Mouse (Mus musculus): ENCODE results near the gene Ppt2. TPM values are rescaled to one million over a fixed set of nuclear protein-coding genes. Genes with fewer than 3 reads are reported as not detected.

Gene Ppt2
- total RNA-seq, 1 experiment from 2014 or later = 18.7 TPM

- ATAC-seq (ENCODE audit: extremely low read depth, insufficient number of reproducible peaks, low FRiP score, poor library complexity, severe bottlenecking) = no peak
These were observed 15.6 kb upstream of the Ppt2 start for GRCm38 (mm10) chr17:34643944-34644343.

GRCm38 (mm10) chr17:34643379-34643778 is 15.1 kb upstream of the Ppt2 start:
- ATAC-seq (ENCODE audit: extremely low read depth, insufficient number of reproducible peaks, low FRiP score, poor library complexity, severe bottlenecking) = no peak

- no peak for ATAC-seq (ENCODE audit: extremely low read depth, insufficient number of reproducible peaks, low FRiP score, poor library complexity, severe bottlenecking)
These were observed 13.6 kb upstream of the Ppt2 start for GRCm38 (mm10) chr17:34641945-34642344.

GRCm38 (mm10) chr17:34640778-34641601 is 12.7 kb upstream of the Ppt2 start:
- ATAC-seq (ENCODE audit: extremely low read depth, insufficient number of reproducible peaks, low FRiP score, poor library complexity, severe bottlenecking) = no peak

- peak; percentile 83 for ATAC-seq (ENCODE audit: extremely low read depth, insufficient number of reproducible peaks, low FRiP score, poor library complexity, severe bottlenecking)
These were observed 11.3 kb upstream of the Ppt2 start for GRCm38 (mm10) chr17:34639461-34640255.

- ATAC-seq (ENCODE audit: extremely low read depth, insufficient number of reproducible peaks, low FRiP score, poor library complexity, severe bottlenecking) = no peak
These were observed 9.1 kb upstream of the Ppt2 start for GRCm38 (mm10) chr17:34637459-34637858.

GRCm38 (mm10) chr17:34635671-34636070 is 7.4 kb upstream of the Ppt2 start:
- ATAC-seq (ENCODE audit: extremely low read depth, insufficient number of reproducible peaks, low FRiP score, poor library complexity, severe bottlenecking) = no peak

- peak; percentile 59 for ATAC-seq (ENCODE audit: extremely low read depth, insufficient number of reproducible peaks, low FRiP score, poor library complexity, severe bottlenecking)
These were observed 4.0 kb upstream of the Ppt2 start for GRCm38 (mm10) chr17:34632261-34632691.

- ATAC-seq (ENCODE audit: extremely low read depth, insufficient number of reproducible peaks, low FRiP score, poor library complexity, severe bottlenecking) = no peak
These were observed 3.3 kb upstream of the Ppt2 start for GRCm38 (mm10) chr17:34631647-34632046.

GRCm38 (mm10) chr17:34630761-34631301 is 2.5 kb upstream of the Ppt2 start:
- no peak for ATAC-seq (ENCODE audit: extremely low read depth, insufficient number of reproducible peaks, low FRiP score, poor library complexity, severe bottlenecking)

- no peak for ATAC-seq (ENCODE audit: extremely low read depth, insufficient number of reproducible peaks, low FRiP score, poor library complexity, severe bottlenecking)
These were observed 1.7 kb upstream of the Ppt2 start for GRCm38 (mm10) chr17:34629796-34630603.

GRCm38 (mm10) chr17:34629221-34629751 is 976 bp upstream of the Ppt2 start, which contains the start of gene Prrt1:
Gene Prrt1, plus strand, starts transcription at chr17:34629533.
- ATAC-seq (ENCODE audit: extremely low read depth, insufficient number of reproducible peaks, low FRiP score, poor library complexity, severe bottlenecking) = no peak

- ATAC-seq (ENCODE audit: extremely low read depth, insufficient number of reproducible peaks, low FRiP score, poor library complexity, severe bottlenecking) = no peak
These were observed 296 bp upstream of the Ppt2 start for GRCm38 (mm10) chr17:34628644-34628967.

- peak; percentile 31; the same call in 1 of the 2 replicates for ATAC-seq (ENCODE audit: extremely low read depth, insufficient number of reproducible peaks, low FRiP score, poor library complexity, severe bottlenecking)
These were observed 992 bp downstream of the Ppt2 start for GRCm38 (mm10) chr17:34627093-34627942.

- ATAC-seq (ENCODE audit: extremely low read depth, insufficient number of reproducible peaks, low FRiP score, poor library complexity, severe bottlenecking) = peak; percentile 40; the same call in 1 of the 2 replicates
These were observed 1.6 kb downstream of the Ppt2 start for GRCm38 (mm10) chr17:34626773-34627092.

GRCm38 (mm10) chr17:34626062-34626772 is 2.1 kb downstream of the Ppt2 start:
- no peak for ATAC-seq (ENCODE audit: extremely low read depth, insufficient number of reproducible peaks, low FRiP score, poor library complexity, severe bottlenecking)

GRCm38 (mm10) chr17:34624981-34625380 is 3.3 kb downstream of the Ppt2 start:
- no peak for ATAC-seq (ENCODE audit: extremely low read depth, insufficient number of reproducible peaks, low FRiP score, poor library complexity, severe bottlenecking)

Data from neutrophil, adult 5-6 weeks (primary cell).